Mouse (Mus musculus): ENCODE data around the gene Iglon5. TPM values are rescaled to one million over a fixed set of nuclear protein-coding genes. Genes with fewer than 3 reads are reported as not detected.

Iglon5 gene
- polyA plus RNA-seq, 1 experiment from 2014 or later = 10.7 TPM

GRCm38 (mm10) chr7:43463976-43464375 is 25.9 kb downstream of the Iglon5 start:
- no peak for ATAC-seq (ENCODE audit: low FRiP score, low read depth)
- Histone ChIP-seq H3K9me3 (no peaks in the 10 kb centered on the region), H3K4me2 (peak overlapping the region; percentile 89; the same call in 1 of the 2 replicates), H3K27me3 (0 out of 2 replicates have a peak, but pooled peaks cover 7% of the 10 kb centered on the region), H3K4me1 (replicated peaks) (peaks cover 10% of the 10 kb centered on the region), H3K27ac (replicated peaks) (no peak overlapping the region), H3K9ac (no peak overlapping the region), H3K36me3 (no peaks in the 10 kb centered on the region), H3K4me3 (no peak overlapping the region)
- WGBS = 86% methylated on average over 7 of the region's 7 CpGs

- no peak for ATAC-seq (ENCODE audit: low FRiP score, low read depth)
- WGBS = 71% methylated on average over 4 of the region's 4 CpGs
- Histone ChIP-seq H3K27me3 (0 out of 2 replicates have a peak, but pooled peaks cover 7% of the 10 kb centered on the region), H3K36me3 (no peaks in the 10 kb centered on the region), H3K4me3 (no peak within 1 kb of the TSS), H3K4me1 (replicated peaks) (peaks cover 10% of the 10 kb centered on the region), H3K4me2 (no peak within 1 kb of the TSS), H3K27ac (replicated peaks) (no peak within 1 kb of the TSS), H3K9me3 (no peaks in the 10 kb centered on the region), H3K9ac (no peak within 1 kb of the TSS)
Observed at GRCm38 (mm10) chr7:43462851-43463250, 27.0 kb downstream of the Iglon5 start, which contains the start of gene Vsig10l. Gene Vsig10l (plus strand): TSS chr7:43463151.

GRCm38 (mm10) chr7:43454371-43454770 is 35.5 kb downstream of the Iglon5 start:
- H3K4me1 ChIP-seq (replicated peaks) = no peaks in the 10 kb centered on the region
- no peak for ATAC-seq (ENCODE audit: low FRiP score, low read depth)
- H3K4me2 ChIP-seq = no peak overlapping the region
- no peak overlapping the region for H3K9ac ChIP-seq
- H3K4me3 ChIP-seq = no peak overlapping the region
- H3K27ac ChIP-seq (replicated peaks) = no peak overlapping the region
- no peaks in the 10 kb centered on the region for H3K9me3 ChIP-seq
- WGBS = 94% methylated on average over 6 of the region's 6 CpGs
- peaks cover 22% of the 10 kb centered on the region; the same call in 1 of the 2 replicates for H3K36me3 ChIP-seq
- no peaks in the 10 kb centered on the region for H3K27me3 ChIP-seq

DNA sequence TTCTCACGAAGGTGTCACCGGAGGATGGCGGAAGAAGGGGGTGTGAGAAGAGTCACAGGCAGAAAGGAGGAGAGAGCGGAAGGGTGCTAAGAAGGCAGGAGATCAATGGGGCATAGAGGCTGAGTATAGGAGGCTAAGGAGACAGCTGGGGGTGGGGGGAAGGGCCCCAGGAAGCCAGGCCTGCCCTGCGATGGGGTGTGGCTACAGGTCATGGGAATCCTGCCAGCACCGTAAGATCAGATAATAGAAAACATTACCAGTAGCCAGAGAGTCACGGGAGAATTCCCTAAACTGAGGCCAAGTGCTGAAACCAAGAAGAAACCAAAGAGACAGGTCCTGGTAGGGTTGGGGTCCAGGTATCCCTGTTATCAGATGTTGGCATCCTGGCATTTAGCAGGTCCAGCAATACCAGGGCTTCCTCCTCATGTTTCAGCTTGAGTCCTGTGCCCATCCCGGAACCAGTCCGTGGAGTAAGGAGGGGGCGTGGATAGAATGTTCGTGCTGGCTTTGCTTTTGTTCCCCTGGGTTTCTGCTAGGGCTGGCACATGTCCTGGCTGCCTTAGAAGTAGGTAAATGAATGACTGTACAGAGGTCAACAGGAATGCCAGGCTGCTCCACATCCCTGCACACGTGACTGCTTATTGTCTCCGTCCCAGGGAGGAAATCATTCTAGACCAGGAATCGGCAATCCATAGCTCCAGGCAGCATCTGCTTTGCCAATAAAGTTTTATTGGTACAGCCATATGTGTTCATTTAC is 36.1 kb downstream of the Iglon5 start:
- H3K36me3 ChIP-seq = peaks cover 22% of the 10 kb centered on the region; the same call in 1 of the 2 replicates
- no peak overlapping the region for H3K27ac ChIP-seq (replicated peaks)
- ATAC-seq (ENCODE audit: low FRiP score, low read depth) = no peak
- H3K4me3 ChIP-seq = no peak overlapping the region
- 90% methylated on average over 14 of the region's 14 CpGs for WGBS
- no peak overlapping the region for H3K4me2 ChIP-seq
- no peaks in the 10 kb centered on the region for H3K4me1 ChIP-seq (replicated peaks)
- no peaks in the 10 kb centered on the region for H3K27me3 ChIP-seq
- no peaks in the 10 kb centered on the region for H3K9me3 ChIP-seq
- no peak overlapping the region for H3K9ac ChIP-seq

GRCm38 (mm10) chr7:43452609-43453008 is 37.3 kb downstream of the Iglon5 start:
- no peak overlapping the region for H3K4me2 ChIP-seq
- no peaks in the 10 kb centered on the region for H3K4me1 ChIP-seq (replicated peaks)
- no peaks in the 10 kb centered on the region for H3K9me3 ChIP-seq
- H3K36me3 ChIP-seq = peaks cover 22% of the 10 kb centered on the region; the same call in 1 of the 2 replicates
- H3K4me3 ChIP-seq = no peak overlapping the region
- H3K9ac ChIP-seq = no peak overlapping the region
- H3K27me3 ChIP-seq = no peaks in the 10 kb centered on the region
- 50% methylated on average over 4 of the region's 4 CpGs for WGBS
- no peak for ATAC-seq (ENCODE audit: low FRiP score, low read depth)
- H3K27ac ChIP-seq (replicated peaks) = no peak overlapping the region

DNA sequence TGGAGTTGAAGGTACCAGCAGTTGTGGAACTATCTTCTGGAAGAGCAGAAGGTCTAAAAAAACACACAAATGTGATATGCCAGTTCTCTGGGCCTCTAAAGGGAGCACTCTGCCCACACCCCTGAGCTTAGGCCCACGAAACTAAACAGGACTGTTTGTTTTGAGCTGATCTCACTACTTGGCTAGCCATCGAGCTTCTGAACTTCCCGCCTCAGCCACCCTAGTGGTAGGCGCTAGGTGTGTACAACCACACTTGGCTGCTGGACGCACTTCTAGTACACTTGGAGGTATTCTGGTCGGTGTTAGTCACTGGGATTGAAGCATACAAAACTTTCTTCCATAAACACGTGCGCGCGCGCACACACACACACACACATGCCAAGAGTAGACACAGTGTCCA is 38.1 kb downstream of the Iglon5 start:
- Histone ChIP-seq H3K27me3 (no peaks in the 10 kb centered on the region), H3K4me3 (no peak overlapping the region), H3K4me1 (replicated peaks) (no peaks in the 10 kb centered on the region), H3K9ac (no peak overlapping the region), H3K27ac (replicated peaks) (no peak overlapping the region), H3K36me3 (peaks cover 20% of the 10 kb centered on the region; the same call in 1 of the 2 replicates), H3K4me2 (no peak overlapping the region), H3K9me3 (no peaks in the 10 kb centered on the region)
- ATAC-seq (ENCODE audit: low FRiP score, low read depth) = no peak
- 94% methylated on average over 11 of the region's 11 CpGs for WGBS

DNA sequence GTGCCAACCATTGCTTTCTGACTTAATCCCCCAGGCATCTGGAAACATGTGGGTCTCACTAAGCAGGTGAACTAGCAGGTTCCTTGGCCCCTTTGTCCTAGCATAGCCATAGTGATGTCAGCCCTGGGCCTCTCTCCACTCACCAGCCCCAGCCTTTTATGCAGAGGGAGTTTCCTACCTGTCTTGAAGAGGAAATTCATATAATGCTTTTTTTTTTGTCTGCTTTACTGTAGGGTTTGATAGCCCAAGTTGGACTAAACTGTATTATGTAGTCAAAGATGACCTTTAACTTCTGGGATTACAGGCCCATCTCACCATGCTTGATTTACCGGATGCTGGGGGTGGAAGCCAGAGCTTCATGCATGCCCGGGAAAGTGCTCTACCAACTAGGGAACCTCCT is 40.1 kb downstream of the Iglon5 start:
- H3K27me3 ChIP-seq = no peaks in the 10 kb centered on the region
- H3K4me1 ChIP-seq (replicated peaks) = peaks cover 3% of the 10 kb centered on the region
- WGBS = 99% methylated on average over 2 of the region's 2 CpGs
- ATAC-seq (ENCODE audit: low FRiP score, low read depth) = no peak
- no peak overlapping the region for H3K27ac ChIP-seq (replicated peaks)
- no peaks in the 10 kb centered on the region for H3K9me3 ChIP-seq
- no peak overlapping the region for H3K4me2 ChIP-seq
- peaks cover 14% of the 10 kb centered on the region; the same call in 1 of the 2 replicates for H3K36me3 ChIP-seq
- H3K4me3 ChIP-seq = no peak overlapping the region
- no peak overlapping the region for H3K9ac ChIP-seq

DNA sequence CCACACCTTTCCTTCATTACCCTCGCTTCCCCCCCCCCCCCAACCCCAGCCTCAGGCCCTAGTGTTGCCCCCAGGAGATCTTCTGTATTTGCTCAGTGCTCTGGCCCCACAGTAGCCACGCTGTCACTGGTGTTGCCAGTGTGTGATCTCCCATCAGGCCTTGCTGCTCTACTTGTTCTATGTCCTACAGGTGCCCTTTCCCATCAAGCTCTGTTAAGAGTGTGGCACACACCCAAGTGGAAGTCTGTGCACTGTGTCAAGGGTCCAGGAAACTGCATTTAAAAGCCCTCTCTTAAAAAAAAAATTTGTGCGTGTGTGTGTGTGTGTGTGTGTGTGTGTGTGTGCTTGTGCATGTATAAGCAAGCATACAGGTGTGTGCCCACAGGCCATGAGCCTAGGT is 41.6 kb downstream of the Iglon5 start:
- H3K9me3 ChIP-seq = no peaks in the 10 kb centered on the region
- H3K36me3 ChIP-seq = peaks cover 6% of the 10 kb centered on the region; the same call in 1 of the 2 replicates
- 87% methylated on average over 2 of the region's 3 CpGs for WGBS
- no peak overlapping the region for H3K9ac ChIP-seq
- ATAC-seq (ENCODE audit: low FRiP score, low read depth) = no peak
- H3K4me2 ChIP-seq = no peak overlapping the region
- peaks cover 10% of the 10 kb centered on the region for H3K4me1 ChIP-seq (replicated peaks)
- H3K27ac ChIP-seq (replicated peaks) = no peak overlapping the region
- no peaks in the 10 kb centered on the region for H3K27me3 ChIP-seq
- H3K4me3 ChIP-seq = no peak overlapping the region

GRCm38 (mm10) chr7:43447801-43448200 is 42.1 kb downstream of the Iglon5 start:
- H3K4me3 ChIP-seq = no peak overlapping the region
- no peak overlapping the region for H3K27ac ChIP-seq (replicated peaks)
- no peaks in the 10 kb centered on the region for H3K9me3 ChIP-seq
- H3K4me2 ChIP-seq = no peak overlapping the region
- H3K9ac ChIP-seq = no peak overlapping the region
- ATAC-seq (ENCODE audit: low FRiP score, low read depth) = no peak
- H3K27me3 ChIP-seq = no peaks in the 10 kb centered on the region
- H3K4me1 ChIP-seq (replicated peaks) = peaks cover 13% of the 10 kb centered on the region
- 88% methylated on average over 4 of the region's 4 CpGs for WGBS
- H3K36me3 ChIP-seq = 0 out of 2 replicates have a peak, but pooled peaks cover 2% of the 10 kb centered on the region

GRCm38 (mm10) chr7:43443917-43444293 is 46.0 kb downstream of the Iglon5 start, which contains the start of the genes Etfb and Gm45233:
Gene Etfb (plus strand): TSS chr7:43444083.
Gene Gm45233 (plus strand): TSS chr7:43444128.
- H3K9me3 ChIP-seq = no peaks in the 10 kb centered on the region
- 0% methylated on average over 27 of the region's 27 CpGs for WGBS
- H3K4me3 ChIP-seq = peak within 1 kb of the TSS; percentile 64
- peak within 1 kb of the TSS; percentile 82 for H3K27ac ChIP-seq (replicated peaks)
- peak; percentile 97 for ATAC-seq (ENCODE audit: low FRiP score, low read depth)
- H3K9ac ChIP-seq = peak within 1 kb of the TSS; percentile 59
- H3K4me2 ChIP-seq = peak within 1 kb of the TSS; percentile 81
- H3K36me3 ChIP-seq = no peaks in the 10 kb centered on the region
- no peaks in the 10 kb centered on the region for H3K27me3 ChIP-seq
- peaks cover 21% of the 10 kb centered on the region for H3K4me1 ChIP-seq (replicated peaks)

DNA sequence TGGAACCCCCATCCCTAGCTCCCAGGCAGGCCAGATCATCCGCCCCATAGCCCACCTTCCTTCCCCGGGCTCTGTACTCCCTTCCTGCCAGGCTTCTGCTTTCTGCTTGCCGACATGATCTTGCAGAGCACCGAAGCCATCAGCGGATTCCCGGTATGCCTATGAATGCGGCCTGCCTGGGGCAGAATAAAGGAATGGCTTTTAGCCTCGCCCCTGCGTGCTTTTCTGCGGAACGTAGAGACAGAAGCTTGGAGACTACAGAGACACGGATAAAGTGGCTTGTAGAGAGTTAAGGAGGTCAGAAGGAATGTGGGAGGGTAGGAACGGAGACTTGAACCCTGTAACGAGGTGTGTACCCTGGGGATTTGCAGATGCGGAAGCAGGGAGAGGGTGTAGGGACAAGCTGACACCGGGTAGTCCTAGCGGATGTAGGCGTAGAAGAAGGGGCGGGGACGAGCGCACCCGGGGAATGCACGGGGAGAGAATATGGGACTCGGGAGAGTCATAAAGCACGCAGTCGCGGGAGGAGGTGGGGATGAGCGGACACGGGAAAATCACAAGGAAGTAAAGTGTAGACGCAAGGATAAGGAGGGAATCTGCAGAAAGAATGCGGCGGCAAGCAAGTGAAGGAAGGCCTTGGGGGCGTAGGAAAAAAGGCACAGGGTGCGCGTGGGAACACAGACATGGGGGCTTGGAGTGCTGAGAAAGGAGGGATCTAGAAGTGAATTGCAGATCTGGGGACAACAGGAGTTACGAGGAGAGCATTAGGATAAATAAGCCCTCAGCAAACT is 46.6 kb downstream of the Iglon5 start:
- Histone ChIP-seq H3K4me2 (peak overlapping the region; percentile 81), H3K27me3 (no peaks in the 10 kb centered on the region), H3K9me3 (no peaks in the 10 kb centered on the region), H3K27ac (replicated peaks) (peak overlapping the region; percentile 82), H3K36me3 (no peaks in the 10 kb centered on the region), H3K4me1 (replicated peaks) (peaks cover 21% of the 10 kb centered on the region), H3K9ac (peak overlapping the region; percentile 52), H3K4me3 (peak overlapping the region; percentile 64)
- peak; percentile 81 for ATAC-seq (ENCODE audit: low FRiP score, low read depth)
- WGBS = under 1% methylated on average over 36 of the region's 36 CpGs

DNA sequence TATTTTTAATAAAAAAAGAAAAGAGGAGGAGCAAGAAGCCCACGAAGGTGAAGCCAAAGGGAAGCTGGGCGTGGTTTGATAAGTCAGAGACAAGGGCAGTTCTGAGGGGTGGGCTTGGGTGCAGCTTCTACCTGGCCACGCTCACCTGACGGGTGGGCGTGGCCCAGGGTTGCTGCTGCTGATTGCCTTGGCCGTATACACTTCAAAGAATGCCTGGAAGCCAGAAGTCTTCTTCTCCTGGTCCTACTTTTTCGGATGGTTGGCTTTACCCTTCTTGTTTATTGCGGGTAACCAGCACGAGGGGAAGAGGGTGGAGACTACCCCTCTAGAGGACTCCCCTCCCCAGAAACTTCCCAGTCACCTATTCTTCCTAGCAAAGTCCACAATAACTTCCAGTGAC is 47.2 kb downstream of the Iglon5 start:
- whole genome bisulfite sequencing = 7% methylated on average over 9 of the region's 9 CpGs
- H3K4me1 ChIP-seq (replicated peaks) = peaks cover 21% of the 10 kb centered on the region
- peak overlapping the region; percentile 81 for H3K4me2 ChIP-seq
- peak overlapping the region; percentile 82 for H3K27ac ChIP-seq (replicated peaks)
- no peak for ATAC-seq (ENCODE audit: low FRiP score, low read depth)
- H3K9ac ChIP-seq = peak overlapping the region; percentile 52
- no peaks in the 10 kb centered on the region for H3K27me3 ChIP-seq
- no peaks in the 10 kb centered on the region for H3K36me3 ChIP-seq
- H3K4me3 ChIP-seq = peak overlapping the region; percentile 64
- H3K9me3 ChIP-seq = no peaks in the 10 kb centered on the region
